Mouse (Mus musculus) lung, postnatal 0 days (tissue): ENCODE measurements around the gene Stxbp5. TPM values are rescaled to one million over a fixed set of nuclear protein-coding genes. Genes with fewer than 3 reads are reported as not detected.
A peak's percentile ranks its signal among the peaks of the same experiment; 100 is the strongest.

Experiments
- ATAC-seq: fragments of 200-750 bp; cut with Nextera tagmentation; 2 replicates; pipeline ENCODE4 v1.8.0; 2017; ENCODE audit warnings: moderate library complexity
- DNase-seq: peaks from one replicate; pipeline ENCODE4 v3.0.0-alpha.2; 2016; ENCODE audit warnings: low spot score
- H3K27ac ChIP-seq: fragments of 300-500 bp; sonication (generic); 2 replicates; pipeline ENCODE4 v1.5.1; 2014; ENCODE audit warnings: antibody characterized with exemption, mild to moderate bottlenecking, low read length, mixed read lengths
- H3K27me3 ChIP-seq: fragments of 300-500 bp; sonication (generic); replicated peaks from 2 replicates; pipeline ENCODE4 v1.6.1; 2014; ENCODE audit warnings: low read length, mixed read lengths; ENCODE audit not compliant: insufficient read depth
- H3K36me3 ChIP-seq: fragments of 300-500 bp; sonication (generic); 2 replicates; pipeline ENCODE4 v1.6.1; 2014; ENCODE audit warnings: low read length, mixed read lengths; ENCODE audit not compliant: insufficient read depth
- H3K4me1 ChIP-seq: fragments of 300-500 bp; sonication (generic); 2 replicates; pipeline ENCODE4 v1.6.1; 2014; ENCODE audit warnings: antibody characterized with exemption, low read depth, low read length, mixed read lengths; ENCODE audit not compliant: insufficient read depth
- H3K4me2 ChIP-seq: fragments of 300-500 bp; sonication (generic); replicated peaks from 2 replicates; pipeline ENCODE4 v1.6.1; 2014; ENCODE audit warnings: low read depth, mild to moderate bottlenecking, low read length, moderate library complexity, mixed read lengths
- H3K4me3 ChIP-seq: fragments of 300-500 bp; sonication (generic); 2 replicates; pipeline ENCODE4 v1.5.1; 2014; ENCODE audit warnings: low read depth, low read length
- H3K9ac ChIP-seq: fragments of 300-500 bp; sonication (generic); replicated peaks from 2 replicates; pipeline ENCODE4 v1.6.1; 2014; ENCODE audit warnings: low read depth, mild to moderate bottlenecking
- H3K9me3 ChIP-seq: fragments of 300-500 bp; sonication (generic); 2 replicates; pipeline ENCODE4 v1.6.1; 2016; ENCODE audit warnings: low read length, mixed read lengths
- CTCF ChIP-seq: IDR thresholded peaks from 2 replicates; pipeline ENCODE4 v1.5.1; 2016; ENCODE audit warnings: antibody characterized with exemption, mild to moderate bottlenecking
- EP300 ChIP-seq: IDR thresholded peaks from 2 replicates; pipeline ENCODE4 v1.6.1; 2016; ENCODE audit warnings: antibody characterized with exemption, mild to moderate bottlenecking, control low read depth
- WGBS: fragments of 180-500 bp; shearing (Covaris S2); extraction: QIAGEN DNeasy Blood & Tissue Kit; methylation state at CpG from one replicate; pipeline ENCODE4 v1.1.7; 2014; 5-methylcytosine and 5-hydroxymethylcytosine counted together
- polyA plus RNA-seq: library from polyadenylated mRNA; unstranded; fragments of >200 nt; fragmentation: Nextera tagmentation; extraction: Ambion mirVana; gene quantifications from 2 replicates; pipeline ENCODE4 v1.2.1, GENCODE M21; 2015

The Stxbp5 gene
- polyA plus RNA-seq, 1 experiment from 2014 or later: 3.0 TPM

DNA sequence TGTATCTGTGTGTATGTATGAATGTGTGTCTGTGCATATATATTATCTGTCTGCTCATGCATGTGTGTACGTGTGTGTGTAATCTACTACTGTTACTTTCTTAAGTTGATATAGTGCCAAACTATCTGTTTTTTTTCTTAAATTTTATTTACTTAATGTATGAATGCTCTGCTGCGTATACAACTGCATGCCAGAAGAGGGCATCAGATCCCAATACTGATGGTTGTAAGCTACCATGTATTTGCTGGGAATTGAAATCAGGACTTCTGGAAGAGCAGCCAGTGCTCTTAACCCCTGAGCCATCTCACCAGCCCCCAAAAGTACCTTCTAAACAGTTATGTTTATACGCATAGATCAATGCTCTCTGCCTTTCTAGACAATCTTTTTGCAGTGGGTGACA, 109.9 kb downstream of the Stxbp5 start:
- 79% methylated on average over 3 of the region's 3 CpGs for WGBS
- no peak overlapping the region for H3K27ac ChIP-seq
- H3K36me3 ChIP-seq: no peaks in the 10 kb centered on the region; the same call in 1 of the 2 replicates
- H3K4me3 ChIP-seq: no peak overlapping the region
- no peaks in the 10 kb centered on the region for H3K4me1 ChIP-seq
- no peak for ATAC-seq
- H3K4me2 ChIP-seq: no peak overlapping the region
- DNase-seq: no peak
- TF ChIP-seq CTCF (peak; percentile 26; the same call in 1 of the 2 replicates), EP300 (no peak)
- H3K9me3 ChIP-seq: no peaks in the 10 kb centered on the region
- no peaks in the 10 kb centered on the region for H3K27me3 ChIP-seq
- no peak overlapping the region for H3K9ac ChIP-seq

DNA sequence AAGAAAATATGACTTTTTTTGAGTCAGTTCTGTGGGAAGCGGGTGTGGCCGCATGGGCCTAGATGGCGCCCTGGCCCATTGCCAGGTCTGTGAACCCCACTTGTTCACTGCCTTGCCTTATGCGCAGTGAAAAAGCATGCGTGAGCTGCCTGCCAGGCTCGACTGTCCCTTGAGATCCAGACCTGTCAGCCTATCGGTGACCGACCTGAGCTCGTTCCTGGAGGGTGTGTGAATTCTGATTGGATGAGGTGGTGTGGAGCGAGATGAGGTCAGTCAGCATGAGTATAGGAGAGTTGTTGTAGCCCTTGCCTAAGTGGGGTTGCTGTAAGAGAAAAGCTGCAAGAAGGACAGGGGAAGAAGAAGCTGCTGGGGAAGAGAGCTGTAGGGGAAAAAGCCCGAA, 114.4 kb downstream of the Stxbp5 start:
- no peaks in the 10 kb centered on the region for H3K4me1 ChIP-seq
- no peaks in the 10 kb centered on the region; the same call in 1 of the 2 replicates for H3K36me3 ChIP-seq
- H3K9ac ChIP-seq: no peak overlapping the region
- 85% methylated on average over 11 of the region's 11 CpGs for WGBS
- no peak for DNase-seq
- no peaks in the 10 kb centered on the region for H3K9me3 ChIP-seq
- H3K27ac ChIP-seq: no peak overlapping the region
- no peak overlapping the region for H3K4me2 ChIP-seq
- H3K4me3 ChIP-seq: no peak overlapping the region
- TF ChIP-seq EP300 (no peak), CTCF (no peak)
- no peaks in the 10 kb centered on the region for H3K27me3 ChIP-seq
- no peak for ATAC-seq

DNA sequence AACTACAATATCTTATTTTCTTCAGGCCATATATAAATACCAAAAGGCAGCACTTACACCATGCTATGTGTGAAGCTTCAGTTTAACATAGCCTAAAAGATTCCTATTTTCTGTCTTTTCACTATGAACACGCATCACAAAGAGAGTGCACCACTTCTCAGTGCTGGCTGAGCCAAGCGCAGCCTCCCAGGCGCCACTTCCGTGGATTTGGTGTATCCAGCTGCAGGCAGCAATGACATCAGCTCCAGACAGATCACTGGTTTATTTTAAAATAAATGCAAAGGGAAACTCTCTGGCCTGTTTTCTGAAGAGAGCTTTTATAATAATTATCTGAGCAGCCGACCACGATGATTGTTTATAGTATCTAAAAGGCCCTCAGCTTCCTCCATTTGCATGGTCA, 115.2 kb downstream of the Stxbp5 start:
- TF ChIP-seq CTCF (no peak), EP300 (no peak)
- ATAC-seq (no peak), DNase-seq (no peak)
- Histone ChIP-seq H3K9ac (no peak overlapping the region), H3K4me1 (no peaks in the 10 kb centered on the region), H3K27ac (no peak overlapping the region), H3K4me3 (no peak overlapping the region), H3K9me3 (no peaks in the 10 kb centered on the region), H3K36me3 (no peaks in the 10 kb centered on the region), H3K4me2 (no peak overlapping the region), H3K27me3 (no peaks in the 10 kb centered on the region)
- WGBS: 53% methylated on average over 6 of the region's 6 CpGs

DNA sequence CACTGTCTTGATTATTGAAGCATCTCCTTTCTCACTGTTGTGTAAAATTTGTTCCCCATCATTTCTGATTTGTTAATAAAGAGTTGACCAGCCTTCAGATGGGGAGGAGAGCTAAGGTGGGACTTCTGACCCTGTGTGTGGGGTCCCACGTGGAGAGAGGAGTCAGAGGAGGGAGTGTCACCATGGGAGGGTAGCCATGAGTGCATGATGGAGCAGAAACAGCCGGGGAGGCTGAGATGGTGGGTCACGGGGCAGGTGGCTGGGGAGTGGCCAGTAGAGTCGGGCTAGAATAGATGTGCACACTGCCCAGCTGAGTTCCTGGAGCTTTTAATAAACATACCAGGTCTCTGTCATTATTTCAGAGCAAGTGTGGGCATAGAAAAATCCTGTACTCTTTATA, 121.0 kb downstream of the Stxbp5 start:
- no peak overlapping the region for H3K4me2 ChIP-seq
- TF ChIP-seq EP300: no peak
- no peak overlapping the region for H3K9ac ChIP-seq
- no peak for DNase-seq
- ATAC-seq: no peak
- no peaks in the 10 kb centered on the region for H3K9me3 ChIP-seq
- H3K27me3 ChIP-seq: no peaks in the 10 kb centered on the region
- H3K27ac ChIP-seq: no peak overlapping the region
- no peaks in the 10 kb centered on the region for H3K4me1 ChIP-seq
- 66% methylated on average over 4 of the region's 4 CpGs for WGBS
- no peak overlapping the region for H3K4me3 ChIP-seq
- no peaks in the 10 kb centered on the region for H3K36me3 ChIP-seq

DNA sequence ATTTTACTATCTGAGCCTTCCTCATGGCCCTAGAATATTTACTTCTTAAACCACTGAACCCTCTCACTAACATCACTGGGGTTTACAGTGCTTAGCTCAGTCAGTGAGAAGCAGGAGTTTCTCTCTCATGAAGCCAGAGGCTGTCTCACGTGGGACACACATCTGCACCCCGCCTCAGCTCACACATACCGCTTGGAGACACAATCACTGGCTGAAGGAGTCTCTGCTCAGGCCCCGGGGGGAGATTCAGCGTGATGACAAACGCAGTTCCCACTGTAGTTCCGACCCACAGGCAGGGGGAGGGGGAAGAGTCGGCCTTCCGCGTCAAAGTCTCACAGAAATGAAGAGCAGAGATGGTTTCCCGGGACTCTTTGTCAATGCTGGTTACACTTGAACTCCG, 130.6 kb downstream of the Stxbp5 start:
- Histone ChIP-seq H3K9ac (no peak overlapping the region), H3K36me3 (0 out of 2 replicates have a peak, but pooled peaks cover 6% of the 10 kb centered on the region), H3K27me3 (no peaks in the 10 kb centered on the region), H3K4me1 (no peaks in the 10 kb centered on the region), H3K9me3 (no peaks in the 10 kb centered on the region), H3K4me2 (no peak overlapping the region), H3K27ac (no peak overlapping the region), H3K4me3 (no peak overlapping the region)
- 36% methylated on average over 12 of the region's 12 CpGs for WGBS
- TF ChIP-seq CTCF (no peak), EP300 (no peak)
- ATAC-seq (no peak), DNase-seq (no peak)

DNA sequence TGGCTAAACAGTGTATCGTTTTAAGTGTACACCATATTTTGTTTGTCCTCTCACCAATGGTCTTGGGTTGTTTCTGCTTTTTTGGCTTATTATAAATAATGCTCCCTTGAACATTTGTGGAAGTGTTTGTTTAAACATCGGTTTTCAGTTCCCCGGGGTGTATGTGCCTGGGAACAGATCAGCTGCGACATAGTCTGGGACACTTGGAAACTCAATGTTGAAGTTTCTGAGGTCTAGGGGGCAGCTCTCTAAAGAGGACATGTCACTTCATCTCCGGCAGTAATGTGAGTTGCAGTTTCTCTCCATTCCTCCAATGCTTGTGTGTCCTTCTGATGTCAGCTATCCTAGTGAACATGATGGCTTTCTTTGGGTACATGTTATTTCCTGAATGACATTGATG, 137.0 kb downstream of the Stxbp5 start:
- no peaks in the 10 kb centered on the region for H3K9me3 ChIP-seq
- no peaks in the 10 kb centered on the region for H3K27me3 ChIP-seq
- no peak for TF ChIP-seq EP300
- TF ChIP-seq CTCF: no peak
- ATAC-seq (peak; percentile 72), DNase-seq (peak; percentile 36)
- 57% methylated on average over 5 of the region's 5 CpGs for WGBS
- H3K27ac ChIP-seq: no peak overlapping the region
- H3K4me3 ChIP-seq: no peak overlapping the region
- H3K4me2 ChIP-seq: no peak overlapping the region
- H3K9ac ChIP-seq: no peak overlapping the region
- 0 out of 2 replicates have a peak, but pooled peaks cover 13% of the 10 kb centered on the region for H3K36me3 ChIP-seq
- H3K4me1 ChIP-seq: no peaks in the 10 kb centered on the region

DNA sequence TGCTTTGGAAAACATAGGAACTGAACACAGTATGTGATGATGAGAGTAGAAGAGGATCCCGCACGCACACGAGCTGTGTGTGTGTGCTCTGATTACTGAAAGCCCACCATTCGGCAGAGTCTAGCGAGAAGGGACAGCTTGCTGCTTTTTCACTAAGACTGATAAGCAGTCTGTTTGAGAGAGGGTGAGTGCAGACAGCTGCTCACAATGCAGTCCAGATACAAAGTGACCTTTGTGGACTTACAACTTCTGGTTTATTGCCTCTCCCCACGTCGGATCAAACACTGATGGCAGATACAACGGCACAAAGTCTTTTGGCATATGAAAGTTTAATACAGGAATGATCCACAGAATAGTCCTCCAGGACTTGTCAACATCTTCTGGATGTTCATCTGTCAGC, 140.6 kb downstream of the Stxbp5 start:
- H3K4me3 ChIP-seq: no peak overlapping the region
- 68% methylated on average over 8 of the region's 8 CpGs for WGBS
- ATAC-seq: no peak
- no peak overlapping the region for H3K9ac ChIP-seq
- H3K9me3 ChIP-seq: no peaks in the 10 kb centered on the region
- 0 out of 2 replicates have a peak, but pooled peaks cover 8% of the 10 kb centered on the region for H3K36me3 ChIP-seq
- no peaks in the 10 kb centered on the region for H3K4me1 ChIP-seq
- no peak overlapping the region for H3K27ac ChIP-seq
- no peak overlapping the region for H3K4me2 ChIP-seq
- no peak for DNase-seq
- TF ChIP-seq EP300 (no peak), CTCF (no peak)
- H3K27me3 ChIP-seq: no peaks in the 10 kb centered on the region
